Mouse (Mus musculus): ENCODE measurements around the gene Ifnar1. TPM values are rescaled to one million over a fixed set of nuclear protein-coding genes. Genes with fewer than 3 reads are reported as not detected.

Gene Ifnar1
- polyA plus RNA-seq, 1 experiment from 2014 or later, result 61.4 TPM

DNA sequence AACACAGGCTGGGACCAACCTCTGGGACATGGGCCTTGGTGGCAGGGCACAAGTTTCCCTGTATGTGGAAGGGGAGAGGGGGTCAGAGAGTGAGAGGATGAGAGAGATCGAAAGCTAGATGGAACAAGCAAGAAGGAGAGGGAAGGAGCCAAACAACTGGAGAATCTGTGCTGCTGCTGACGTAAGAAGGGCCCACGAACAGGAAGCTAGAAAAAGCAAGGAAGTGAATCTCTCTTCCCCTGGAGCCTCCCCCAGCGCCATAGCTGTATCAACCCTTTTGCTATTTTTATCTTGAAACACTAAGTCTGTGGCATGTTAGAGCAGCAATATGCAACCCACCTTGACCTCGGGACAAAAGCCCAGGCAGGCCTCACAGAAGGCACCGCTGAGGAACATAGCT lies 53.0 kb downstream of the Ifnar1 start:
- H3K4me1 ChIP-seq, result peaks cover 27% of the 10 kb centered on the region
- DNase-seq (ENCODE audit: low spot score), result no peak
- H3K27me3 ChIP-seq (ENCODE audit: low read depth, poor library complexity, severe bottlenecking), result 0 out of 2 replicates have a peak, but pooled peaks cover 12% of the 10 kb centered on the region
- WGBS, result 84% methylated on average over 6 of the region's 6 CpGs
- 0 out of 2 replicates have a peak overlapping the region, but pooled peaks have one; percentile 31 for H3K27ac ChIP-seq
- H3K36me3 ChIP-seq, result no peaks in the 10 kb centered on the region
- no peak overlapping the region for H3K4me3 ChIP-seq
- H3K9me3 ChIP-seq (replicated peaks), result no peaks in the 10 kb centered on the region

DNA sequence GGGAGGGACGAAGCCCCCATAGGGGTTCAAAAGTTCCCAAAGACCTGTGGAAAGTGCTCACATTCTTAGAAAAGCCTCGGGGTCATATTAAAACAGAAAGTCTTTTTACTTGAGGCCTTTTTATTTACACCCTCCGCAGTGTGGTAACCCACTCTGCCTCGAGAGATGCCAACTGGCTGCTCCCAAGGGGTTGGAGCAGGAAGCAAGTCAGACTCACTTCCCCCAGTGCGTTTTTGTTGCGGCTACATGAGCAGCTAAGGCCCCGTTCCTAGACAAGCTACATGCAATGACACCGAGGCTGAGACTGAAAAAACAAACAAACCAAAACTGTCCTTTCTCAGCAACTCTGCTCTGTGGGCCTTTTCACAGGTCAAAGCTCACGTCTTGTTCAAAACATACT lies 53.5 kb downstream of the Ifnar1 start:
- Histone ChIP-seq H3K4me1 (peaks cover 23% of the 10 kb centered on the region), H3K27ac (0 out of 2 replicates have a peak overlapping the region, but pooled peaks have one; percentile 31), H3K9me3 (replicated peaks) (no peaks in the 10 kb centered on the region), H3K4me3 (no peak overlapping the region), H3K36me3 (no peaks in the 10 kb centered on the region), H3K27me3 (ENCODE audit: low read depth, poor library complexity, severe bottlenecking) (0 out of 2 replicates have a peak, but pooled peaks cover 8% of the 10 kb centered on the region)
- no peak for DNase-seq (ENCODE audit: low spot score)
- WGBS, result 64% methylated on average over 9 of the region's 9 CpGs

DNA sequence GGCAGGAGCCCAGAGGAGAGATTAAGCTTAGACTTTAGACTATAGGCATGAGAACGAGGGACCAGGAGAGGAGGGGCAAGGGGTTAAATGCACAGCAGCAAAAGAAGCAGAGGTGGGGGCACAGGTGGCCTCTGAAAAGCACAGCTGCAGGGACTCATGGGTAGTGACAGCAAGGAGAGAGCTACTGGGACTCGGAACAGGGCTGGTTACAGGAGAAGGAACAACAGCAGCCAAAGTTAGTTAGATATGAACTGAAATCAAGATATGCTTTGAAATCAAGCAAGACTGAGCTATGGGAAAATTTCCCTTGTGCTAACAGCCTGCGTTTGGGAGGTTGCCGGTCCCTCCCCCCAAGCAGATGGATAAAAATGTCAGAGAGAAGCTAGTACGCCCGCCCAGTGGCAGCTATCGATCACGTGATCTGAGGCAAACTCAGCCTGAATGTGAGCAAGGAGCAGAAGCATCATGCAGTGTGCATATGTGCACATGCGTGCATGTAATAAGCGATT lies 56.6 kb downstream of the Ifnar1 start:
- DNase-seq (ENCODE audit: low spot score), result no peak
- H3K27ac ChIP-seq, result no peak overlapping the region
- 52% methylated on average over 10 of the region's 10 CpGs for whole genome bisulfite sequencing
- H3K4me3 ChIP-seq, result peak overlapping the region; percentile 22; the same call in 1 of the 2 replicates
- no peaks in the 10 kb centered on the region for H3K36me3 ChIP-seq
- peaks cover 32% of the 10 kb centered on the region for H3K4me1 ChIP-seq
- H3K27me3 ChIP-seq (ENCODE audit: low read depth, poor library complexity, severe bottlenecking), result 0 out of 2 replicates have a peak, but pooled peaks cover 3% of the 10 kb centered on the region
- H3K9me3 ChIP-seq (replicated peaks), result no peaks in the 10 kb centered on the region

DNA sequence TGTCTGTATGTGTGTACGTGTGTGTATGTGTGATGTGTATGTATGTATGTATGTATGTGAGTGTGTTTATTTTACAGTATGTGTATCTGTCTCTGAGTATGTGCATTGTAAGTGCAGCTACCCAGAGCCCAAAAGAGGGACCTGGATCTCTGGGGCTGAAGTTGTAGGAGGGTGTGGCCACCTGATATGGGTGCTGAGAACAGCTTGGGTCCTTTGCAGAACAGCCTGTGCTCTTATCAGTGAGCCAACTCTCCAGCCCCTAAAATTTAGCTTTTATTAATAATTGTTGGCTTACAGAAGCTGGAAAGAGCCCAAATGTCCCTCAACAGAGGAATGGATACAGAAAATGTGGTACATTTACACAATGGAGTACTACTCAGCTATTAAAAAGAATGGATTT lies 58.6 kb downstream of the Ifnar1 start:
- H3K4me1 ChIP-seq, result peaks cover 42% of the 10 kb centered on the region
- DNase-seq (ENCODE audit: low spot score), result no peak
- no peaks in the 10 kb centered on the region for H3K9me3 ChIP-seq (replicated peaks)
- H3K27me3 ChIP-seq (ENCODE audit: low read depth, poor library complexity, severe bottlenecking), result 0 out of 2 replicates have a peak, but pooled peaks cover 3% of the 10 kb centered on the region
- H3K4me3 ChIP-seq, result no peak overlapping the region
- 90% methylated on average over 1 of the region's 1 CpGs for WGBS
- no peak overlapping the region for H3K27ac ChIP-seq
- no peaks in the 10 kb centered on the region for H3K36me3 ChIP-seq

DNA sequence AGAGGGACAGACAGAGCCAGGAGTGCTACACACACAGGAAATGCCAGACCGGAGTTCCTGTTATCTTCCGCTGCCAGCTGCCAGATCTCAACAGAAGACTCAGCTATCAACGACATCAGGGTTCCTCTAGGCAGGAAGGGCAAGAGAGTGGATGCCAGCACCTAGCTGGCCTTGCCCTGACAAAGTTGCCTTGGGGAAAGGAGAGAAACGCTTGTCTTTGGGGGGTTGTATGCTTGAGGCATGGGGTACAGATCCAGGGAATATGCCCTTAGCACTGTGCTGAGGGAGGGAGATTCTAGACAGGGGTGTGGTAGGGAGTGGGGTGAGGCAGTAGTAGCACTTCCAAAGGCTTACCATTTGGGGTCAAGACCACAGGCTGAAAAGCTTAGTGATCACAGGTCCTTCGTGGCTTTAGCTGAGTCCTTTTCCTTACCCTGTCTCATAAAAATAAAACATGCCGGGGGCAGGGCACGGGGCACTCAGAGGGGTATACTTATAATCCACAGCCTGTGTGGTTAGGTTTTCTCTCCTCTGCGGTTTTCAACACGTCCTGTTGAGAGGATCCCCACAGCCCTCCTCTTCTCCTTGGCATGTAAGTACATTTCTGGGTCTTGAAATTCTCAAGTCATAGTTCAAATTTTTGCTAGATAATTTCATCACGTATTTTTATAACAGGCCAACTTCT lies 60.7 kb downstream of the Ifnar1 start:
- Histone ChIP-seq H3K27me3 (ENCODE audit: low read depth, poor library complexity, severe bottlenecking) (0 out of 2 replicates have a peak, but pooled peaks cover 3% of the 10 kb centered on the region), H3K4me1 (peaks cover 56% of the 10 kb centered on the region), H3K27ac (no peak overlapping the region), H3K9me3 (replicated peaks) (no peaks in the 10 kb centered on the region), H3K36me3 (peaks cover 3% of the 10 kb centered on the region; the same call in 1 of the 2 replicates), H3K4me3 (no peak overlapping the region)
- no peak for DNase-seq (ENCODE audit: low spot score)
- 67% methylated on average over 10 of the region's 10 CpGs for WGBS

DNA sequence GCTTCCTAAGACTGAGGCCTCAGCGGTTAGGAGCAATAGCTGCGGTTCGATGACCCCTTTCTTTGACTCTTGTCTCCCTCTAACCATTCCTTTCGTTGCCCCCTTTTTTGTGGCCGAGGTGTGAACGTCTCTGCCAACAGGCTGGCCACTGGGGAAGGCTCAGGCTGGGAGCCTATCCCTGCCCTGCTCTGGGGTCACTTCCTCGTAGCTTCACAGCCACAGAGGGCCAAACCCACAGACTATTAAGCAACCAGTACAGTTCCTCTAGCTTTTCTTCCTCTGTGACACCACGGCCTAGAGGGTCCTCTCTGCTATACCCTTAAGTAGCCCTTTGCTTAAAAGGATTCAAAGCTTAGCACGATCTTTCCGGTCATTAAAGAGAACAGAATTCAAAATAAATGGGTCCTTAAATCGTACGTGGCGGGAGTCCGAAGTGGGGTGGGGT lies 61.4 kb downstream of the Ifnar1 start:
- Histone ChIP-seq H3K36me3 (peaks cover 3% of the 10 kb centered on the region; the same call in 1 of the 2 replicates), H3K4me1 (peaks cover 57% of the 10 kb centered on the region), H3K27me3 (ENCODE audit: low read depth, poor library complexity, severe bottlenecking) (0 out of 2 replicates have a peak, but pooled peaks cover 3% of the 10 kb centered on the region), H3K4me3 (peak overlapping the region; percentile 99), H3K9me3 (replicated peaks) (no peaks in the 10 kb centered on the region), H3K27ac (peak overlapping the region; percentile 96)
- peak; percentile 52 for DNase-seq (ENCODE audit: low spot score)
- WGBS, result 12% methylated on average over 14 of the region's 14 CpGs

DNA sequence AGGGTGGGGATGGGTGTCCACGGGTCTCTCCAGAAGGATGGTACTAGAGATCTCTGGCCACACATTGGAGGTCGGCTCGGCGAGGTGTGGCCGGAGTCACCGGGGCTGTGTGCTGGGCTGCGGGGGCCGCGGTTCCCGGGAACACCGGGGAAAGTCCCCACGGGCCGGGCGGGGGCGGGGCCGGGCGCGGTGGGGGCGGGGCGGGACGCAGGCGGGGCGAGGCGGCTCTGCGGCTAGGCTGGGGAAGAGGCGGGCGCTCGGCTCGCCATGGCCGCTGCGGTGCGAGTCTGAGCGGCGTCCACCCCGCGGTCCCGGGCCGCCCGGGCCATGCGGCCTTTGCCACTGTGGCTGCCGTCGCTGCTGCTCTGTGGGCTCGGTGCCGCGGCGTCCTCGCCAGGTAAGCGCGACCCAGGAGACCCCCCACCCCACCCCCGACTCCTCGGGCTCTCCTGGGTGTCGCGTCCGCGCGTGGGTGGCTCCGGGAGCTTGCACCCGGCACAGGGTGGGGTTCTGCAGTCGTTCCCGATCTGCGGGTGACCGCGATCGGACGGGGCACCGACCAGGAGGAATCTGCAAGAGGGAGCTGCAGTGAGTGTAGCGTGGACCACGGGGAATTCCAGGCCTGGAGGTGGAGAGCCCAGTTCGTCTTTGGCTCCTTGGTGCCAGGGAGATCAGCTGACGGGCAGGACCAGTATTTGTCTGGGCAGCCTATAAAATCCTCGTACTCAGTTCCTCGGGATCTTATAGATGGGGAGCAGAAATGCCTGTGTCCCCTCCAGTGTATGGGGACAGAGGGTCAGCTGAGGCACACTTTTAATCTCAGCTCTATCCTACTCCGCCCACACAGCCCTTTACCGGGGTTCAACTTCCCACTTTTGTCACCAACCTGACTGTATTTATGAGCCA lies 62.1 kb downstream of the Ifnar1 start, which contains the start of gene Ifngr2:
Gene Ifngr2 (plus strand): TSS at position 237 of the 906 bp plus-strand sequence.
- H3K36me3 ChIP-seq, result peaks cover 7% of the 10 kb centered on the region; the same call in 1 of the 2 replicates
- H3K27ac ChIP-seq, result peak within 1 kb of the TSS; percentile 96
- WGBS, result 1% methylated on average over 72 of the region's 74 CpGs
- H3K4me1 ChIP-seq, result peaks cover 52% of the 10 kb centered on the region
- H3K9me3 ChIP-seq (replicated peaks), result no peaks in the 10 kb centered on the region
- H3K27me3 ChIP-seq (ENCODE audit: low read depth, poor library complexity, severe bottlenecking), result 0 out of 2 replicates have a peak, but pooled peaks cover 3% of the 10 kb centered on the region
- H3K4me3 ChIP-seq, result peak within 1 kb of the TSS; percentile 99
- peak; percentile 84 for DNase-seq (ENCODE audit: low spot score)

DNA sequence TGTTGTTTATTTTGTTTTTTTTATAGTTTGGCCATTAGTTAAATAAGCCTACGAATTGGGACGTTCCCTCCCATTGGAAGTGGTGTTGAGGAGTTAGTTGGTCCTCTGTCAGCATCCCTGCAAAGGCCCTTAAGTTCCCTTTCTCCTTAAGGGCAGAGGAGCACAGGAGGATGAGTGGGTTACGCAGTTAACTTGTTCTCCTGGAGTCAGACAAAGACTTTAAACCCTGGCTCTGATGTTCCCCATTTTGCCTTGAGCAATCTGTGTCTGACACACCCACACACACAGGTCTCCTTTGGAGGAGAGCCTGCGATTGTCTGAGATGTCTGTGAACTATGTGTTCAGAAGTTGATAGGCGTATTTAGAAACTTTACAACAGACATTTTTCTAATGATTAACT lies 62.9 kb downstream of the Ifnar1 start:
- Histone ChIP-seq H3K36me3 (peaks cover 7% of the 10 kb centered on the region; the same call in 1 of the 2 replicates), H3K27ac (no peak overlapping the region), H3K27me3 (ENCODE audit: low read depth, poor library complexity, severe bottlenecking) (0 out of 2 replicates have a peak, but pooled peaks cover 3% of the 10 kb centered on the region), H3K9me3 (replicated peaks) (no peaks in the 10 kb centered on the region), H3K4me3 (peak overlapping the region; percentile 99), H3K4me1 (peaks cover 52% of the 10 kb centered on the region)
- no peak for DNase-seq (ENCODE audit: low spot score)
- whole genome bisulfite sequencing, result 54% methylated on average over 5 of the region's 5 CpGs

DNA sequence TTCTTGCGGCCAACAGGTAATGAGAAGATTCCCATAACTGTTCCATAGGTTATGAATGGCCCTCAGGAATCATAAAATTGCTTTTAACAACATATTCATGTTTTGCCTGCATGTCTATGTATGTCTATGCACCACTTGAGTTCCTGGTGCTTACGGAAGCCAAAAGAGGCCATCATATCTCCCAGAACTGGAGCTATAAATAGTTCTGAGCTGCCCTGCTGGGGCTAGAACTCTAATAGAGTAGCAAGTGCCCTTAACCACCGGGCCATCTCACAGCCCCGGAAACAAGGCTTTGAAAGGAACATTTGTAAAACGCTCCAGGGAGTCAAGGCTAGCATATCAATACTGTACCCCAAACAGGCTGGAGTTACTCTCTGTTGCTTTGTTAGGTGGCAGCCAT lies 63.5 kb downstream of the Ifnar1 start:
- Histone ChIP-seq H3K27me3 (ENCODE audit: low read depth, poor library complexity, severe bottlenecking) (0 out of 2 replicates have a peak, but pooled peaks cover 3% of the 10 kb centered on the region), H3K4me3 (peak overlapping the region; percentile 19; the same call in 1 of the 2 replicates), H3K4me1 (peaks cover 57% of the 10 kb centered on the region), H3K27ac (no peak overlapping the region), H3K36me3 (peaks cover 7% of the 10 kb centered on the region), H3K9me3 (replicated peaks) (no peaks in the 10 kb centered on the region)
- WGBS, result 58% methylated on average over 5 of the region's 5 CpGs
- no peak for DNase-seq (ENCODE audit: low spot score)

DNA sequence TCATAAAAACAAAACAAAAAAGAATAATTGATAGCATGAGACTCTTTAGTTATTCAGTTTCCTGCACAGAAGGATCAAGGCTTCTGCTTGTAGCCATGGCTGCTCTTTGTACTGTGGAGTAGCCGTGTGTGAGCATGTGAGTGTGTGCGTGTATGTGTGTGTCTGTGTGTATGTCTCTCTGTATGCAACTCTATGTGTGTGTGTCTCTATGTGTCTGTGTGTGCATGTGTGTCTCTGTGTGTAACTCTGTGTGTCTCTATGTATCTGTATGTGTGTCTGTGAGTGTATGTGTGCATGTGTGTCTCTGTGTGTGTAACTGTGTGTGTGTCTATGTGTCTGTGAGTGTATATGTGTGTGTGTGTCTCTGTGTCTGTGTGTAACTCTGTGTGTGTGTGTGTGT lies 64.0 kb downstream of the Ifnar1 start:
- no peak overlapping the region for H3K4me3 ChIP-seq
- WGBS, result 88% methylated on average over 2 of the region's 2 CpGs
- no peak for DNase-seq (ENCODE audit: low spot score)
- no peaks in the 10 kb centered on the region for H3K9me3 ChIP-seq (replicated peaks)
- peaks cover 7% of the 10 kb centered on the region for H3K36me3 ChIP-seq
- H3K27me3 ChIP-seq (ENCODE audit: low read depth, poor library complexity, severe bottlenecking), result 0 out of 2 replicates have a peak, but pooled peaks cover 3% of the 10 kb centered on the region
- no peak overlapping the region for H3K27ac ChIP-seq
- peaks cover 62% of the 10 kb centered on the region for H3K4me1 ChIP-seq

DNA sequence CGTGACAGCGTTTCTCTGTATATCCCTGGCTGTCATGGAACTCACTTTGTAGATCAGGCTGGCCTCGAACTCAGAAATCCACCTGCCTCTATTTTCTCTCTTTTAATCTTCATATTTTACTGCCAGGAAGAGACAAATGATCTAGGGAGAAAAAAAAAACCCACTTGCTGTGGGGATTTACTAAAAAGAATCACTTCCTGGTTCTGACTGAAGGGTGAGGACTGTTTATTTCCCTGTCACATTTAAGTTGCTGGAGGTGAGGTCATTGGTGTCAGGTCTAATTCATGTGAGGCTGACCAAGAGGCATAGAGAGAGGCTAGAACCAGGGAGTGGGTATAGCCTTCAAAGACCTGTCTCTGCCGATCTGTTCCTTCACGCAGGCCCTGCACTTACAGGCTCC lies 64.6 kb downstream of the Ifnar1 start:
- H3K9me3 ChIP-seq (replicated peaks), result no peaks in the 10 kb centered on the region
- no peak for DNase-seq (ENCODE audit: low spot score)
- H3K27ac ChIP-seq, result no peak overlapping the region
- peaks cover 65% of the 10 kb centered on the region for H3K4me1 ChIP-seq
- 0 out of 2 replicates have a peak, but pooled peaks cover 3% of the 10 kb centered on the region for H3K27me3 ChIP-seq (ENCODE audit: low read depth, poor library complexity, severe bottlenecking)
- peaks cover 7% of the 10 kb centered on the region for H3K36me3 ChIP-seq
- no peak overlapping the region for H3K4me3 ChIP-seq
- WGBS, result 71% methylated on average over 5 of the region's 5 CpGs

DNA sequence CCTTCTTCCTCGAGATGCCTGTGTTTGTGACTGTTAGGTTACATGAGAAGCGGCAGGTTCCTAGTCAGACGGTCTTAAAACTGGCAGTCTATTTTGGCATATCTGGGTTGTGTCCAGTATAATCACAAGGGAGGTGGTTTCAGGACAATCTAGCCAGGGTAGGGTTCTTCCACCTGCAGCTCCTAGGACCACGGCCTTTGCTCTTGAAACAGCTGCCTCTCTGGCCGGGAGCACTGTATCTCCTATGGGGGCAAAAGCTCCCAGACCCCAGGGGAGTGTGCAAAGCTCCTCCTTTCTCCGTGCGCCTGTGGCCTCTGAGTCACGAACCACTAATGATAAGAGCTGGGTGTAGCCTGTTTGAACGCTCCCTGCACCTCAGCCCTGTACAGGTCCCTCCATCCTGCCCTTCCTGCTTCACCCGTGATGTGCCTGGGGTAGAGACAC lies 66.1 kb downstream of the Ifnar1 start:
- no peak overlapping the region for H3K4me3 ChIP-seq
- H3K36me3 ChIP-seq, result peaks cover 20% of the 10 kb centered on the region
- DNase-seq (ENCODE audit: low spot score), result no peak
- H3K27ac ChIP-seq, result no peak overlapping the region
- no peaks in the 10 kb centered on the region for H3K27me3 ChIP-seq (ENCODE audit: low read depth, poor library complexity, severe bottlenecking)
- H3K9me3 ChIP-seq (replicated peaks), result no peaks in the 10 kb centered on the region
- peaks cover 61% of the 10 kb centered on the region for H3K4me1 ChIP-seq
- WGBS, result 85% methylated on average over 10 of the region's 10 CpGs
